Mouse (Mus musculus) adipose tissue, adult 10 weeks (tissue): ENCODE measurements around the gene Ifi214. TPM values are rescaled to one million over a fixed set of nuclear protein-coding genes. Genes with fewer than 3 reads are reported as not detected.

Experiments used
- polyA plus RNA-seq: library from polyadenylated mRNA; stranded (reverse); fragments of 350-450 nt; fragmentation: Illumina TruSeq; extraction: RNeasy Lipid Tissue Mini Kit (QIAGEN cat#74804); gene quantifications from one replicate; pipeline ENCODE4 v1.2.3, GENCODE M21; 2014; ENCODE audit warnings: low read depth, low replicate concordance

The Ifi214 gene
- not detected for polyA plus RNA-seq

GRCm38 (mm10) chr1:173535791-173536190 is at the start of gene Ifi214:
Gene Ifi214 (minus strand): TSS chr1:173535957.

GRCm38 (mm10) chr1:173490812-173491480 is 44.8 kb downstream of the Ifi214 start, which contains the start of gene Ifi206:
Gene Ifi206 (minus strand): TSS chr1:173491041.

Other genes starting within 250 kb of the Ifi214 start
- gene Ackr1, start 202.2 kb downstream of the Ifi214 start, polyA plus RNA-seq, result 5.3 TPM
- gene Aim2, start 185.1 kb downstream of the Ifi214 start, polyA plus RNA-seq, result 4.7 TPM
- 6.9 TPM for gene Cadm3, start 168.3 kb downstream of the Ifi214 start, polyA plus RNA-seq
- 0.73 TPM for gene Ifi206, start 44.9 kb downstream of the Ifi214 start, polyA plus RNA-seq
- gene Ifi213, start 63.3 kb upstream of the Ifi214 start, polyA plus RNA-seq, result 2.6 TPM
- 2.6 TPM for gene Ifi209, start 95.0 kb upstream of the Ifi214 start, polyA plus RNA-seq
- gene Ifi208, start 137.7 kb upstream of the Ifi214 start, polyA plus RNA-seq, result 0.78 TPM
- 14.4 TPM for gene Ifi207, start 205.8 kb upstream of the Ifi214 start, polyA plus RNA-seq
- gene Ifi204, start 231.0 kb upstream of the Ifi214 start, polyA plus RNA-seq, result 16.2 TPM